Mouse (Mus musculus) liver, postnatal 0 days (tissue): ENCODE measurements at regions not wholly inside any gene's neighbourhood (a gene's known extent, or its start where the extent isn't known, plus 50 kb on each side); places are given as distances from the start of the nearest gene placed in this dataset.

Experiments used
- ATAC-seq: fragments of 200-750 bp; cut with Nextera tagmentation; 2 replicates; pipeline ENCODE4 v1.8.0; 2017; ENCODE audit warnings: mild to moderate bottlenecking, moderate library complexity
- DNase-seq: peaks from one replicate; pipeline ENCODE4 v3.0.0-alpha.2; 2016
- H3K27ac ChIP-seq: fragments of 300-500 bp; sonication (generic); 2 replicates; pipeline ENCODE4 v1.5.1; 2014; ENCODE audit warnings: antibody characterized with exemption, moderate library complexity, mild to moderate bottlenecking, low read depth
- H3K27me3 ChIP-seq: fragments of 300-500 bp; sonication (generic); 2 replicates; pipeline ENCODE4 v1.6.1; 2014; ENCODE audit warnings: low read length, control low read depth, mixed read lengths; ENCODE audit not compliant: insufficient read depth
- H3K36me3 ChIP-seq: fragments of 300-500 bp; sonication (generic); replicated peaks from 2 replicates; pipeline ENCODE4 v1.6.1; 2014; ENCODE audit warnings: mild to moderate bottlenecking, control low read depth, low read length, moderate library complexity, mixed read lengths; ENCODE audit not compliant: insufficient read depth
- H3K4me1 ChIP-seq: fragments of 300-500 bp; sonication (generic); 2 replicates; pipeline ENCODE4 v1.6.1; 2014; ENCODE audit warnings: antibody characterized with exemption, mild to moderate bottlenecking, control low read depth; ENCODE audit not compliant: insufficient read depth
- H3K4me2 ChIP-seq: fragments of 300-500 bp; sonication (generic); 2 replicates; pipeline ENCODE4 v1.6.1; 2014; ENCODE audit warnings: low read depth, mild to moderate bottlenecking, low read length, moderate library complexity, mixed read lengths
- H3K4me3 ChIP-seq: fragments of 300-500 bp; sonication (generic); 2 replicates; pipeline ENCODE4 v1.5.1; 2014; ENCODE audit warnings: low read depth, low read length
- H3K9ac ChIP-seq: fragments of 300-500 bp; sonication (generic); replicated peaks from 2 replicates; pipeline ENCODE4 v1.6.1; 2014; ENCODE audit warnings: mild to moderate bottlenecking, moderate library complexity
- H3K9me3 ChIP-seq: fragments of 300-500 bp; sonication (generic); 2 replicates; pipeline ENCODE4 v1.6.1; 2016; ENCODE audit warnings: mild to moderate bottlenecking, control low read depth, low read length, mixed read lengths
- CTCF ChIP-seq: sonication (generic); IDR thresholded peaks from 2 replicates; pipeline ENCODE4 v1.5.1; 2016; ENCODE audit warnings: antibody characterized with exemption, low read depth
- EP300 ChIP-seq: IDR thresholded peaks from 2 replicates; pipeline ENCODE4 v1.6.1; 2016; ENCODE audit warnings: antibody characterized with exemption, low read depth, mild to moderate bottlenecking
- WGBS: fragments of 180-500 bp; shearing (Covaris S2); extraction: QIAGEN DNeasy Blood & Tissue Kit; methylation state at CpG from one replicate; pipeline ENCODE4 v1.1.7; 2014; ENCODE audit not compliant: insufficient replicate concordance; 5-methylcytosine and 5-hydroxymethylcytosine counted together

- TF ChIP-seq EP300 (no peak), CTCF (no peak)
- Histone ChIP-seq H3K36me3 (no peaks in the 10 kb centered on the region), H3K27me3 (no peaks in the 10 kb centered on the region), H3K4me2 (no peak overlapping the region), H3K9me3 (no peaks in the 10 kb centered on the region), H3K4me3 (no peak overlapping the region), H3K9ac (no peak overlapping the region), H3K4me1 (no peaks in the 10 kb centered on the region), H3K27ac (no peak overlapping the region)
- DNase-seq, result no peak
- ATAC-seq, result no peak
- WGBS, result 84% methylated on average over 2 of the region's 2 CpGs
Measured at GRCm38 (mm10) chr2:17841546-17841945, 110.3 kb upstream of the Nebl start.

GRCm38 (mm10) chr2:17840941-17841498, 109.8 kb upstream of the Nebl start:
- Histone ChIP-seq H3K4me3 (no peak overlapping the region), H3K27me3 (no peaks in the 10 kb centered on the region), H3K9ac (no peak overlapping the region), H3K27ac (no peak overlapping the region), H3K9me3 (no peaks in the 10 kb centered on the region), H3K4me1 (no peaks in the 10 kb centered on the region), H3K36me3 (no peaks in the 10 kb centered on the region), H3K4me2 (no peak overlapping the region)
- ATAC-seq, result no peak
- WGBS, result 80% methylated on average over 4 of the region's 4 CpGs
- no peak for DNase-seq
- no peak for TF ChIP-seq CTCF
- no peak for TF ChIP-seq EP300

- TF ChIP-seq CTCF (no peak), EP300 (no peak)
- WGBS, result 67% methylated on average over 4 of the region's 4 CpGs
- no peak for ATAC-seq
- no peak overlapping the region for H3K9ac ChIP-seq
- no peaks in the 10 kb centered on the region for H3K4me1 ChIP-seq
- no peaks in the 10 kb centered on the region for H3K36me3 ChIP-seq
- H3K27ac ChIP-seq, result no peak overlapping the region
- no peak overlapping the region for H3K4me3 ChIP-seq
- H3K4me2 ChIP-seq, result no peak overlapping the region
- no peaks in the 10 kb centered on the region for H3K27me3 ChIP-seq
- DNase-seq, result no peak
- H3K9me3 ChIP-seq, result no peaks in the 10 kb centered on the region
Measured at GRCm38 (mm10) chr2:17839649-17840048, 108.4 kb upstream of the Nebl start.

GRCm38 (mm10) chr2:17838859-17839581, 107.8 kb upstream of the Nebl start:
- WGBS, result 85% methylated on average over 20 of the region's 20 CpGs
- Histone ChIP-seq H3K9me3 (no peaks in the 10 kb centered on the region), H3K36me3 (no peaks in the 10 kb centered on the region), H3K9ac (no peak overlapping the region), H3K4me1 (no peaks in the 10 kb centered on the region), H3K4me3 (no peak overlapping the region), H3K27me3 (no peaks in the 10 kb centered on the region), H3K4me2 (no peak overlapping the region), H3K27ac (no peak overlapping the region)
- DNase-seq (no peak), ATAC-seq (no peak)
- TF ChIP-seq EP300 (no peak), CTCF (no peak)

- H3K27me3 ChIP-seq, result no peaks in the 10 kb centered on the region
- no peak overlapping the region for H3K27ac ChIP-seq
- 89% methylated on average over 7 of the region's 7 CpGs for WGBS
- no peaks in the 10 kb centered on the region for H3K4me1 ChIP-seq
- no peaks in the 10 kb centered on the region for H3K36me3 ChIP-seq
- H3K9ac ChIP-seq, result no peak overlapping the region
- ATAC-seq, result no peak
- no peak overlapping the region for H3K4me2 ChIP-seq
- TF ChIP-seq EP300 (no peak), CTCF (no peak)
- no peaks in the 10 kb centered on the region for H3K9me3 ChIP-seq
- no peak overlapping the region for H3K4me3 ChIP-seq
- no peak for DNase-seq
Measured at GRCm38 (mm10) chr2:17838381-17838680, 107.1 kb upstream of the Nebl start.

GRCm38 (mm10) chr2:17837541-17838380, 106.5 kb upstream of the Nebl start:
- H3K4me2 ChIP-seq, result no peak overlapping the region
- DNase-seq (no peak), ATAC-seq (no peak)
- WGBS, result 83% methylated on average over 14 of the region's 14 CpGs
- H3K9ac ChIP-seq, result no peak overlapping the region
- no peak overlapping the region for H3K27ac ChIP-seq
- no peaks in the 10 kb centered on the region for H3K4me1 ChIP-seq
- H3K9me3 ChIP-seq, result no peaks in the 10 kb centered on the region
- no peaks in the 10 kb centered on the region for H3K27me3 ChIP-seq
- TF ChIP-seq EP300 (no peak), CTCF (no peak)
- no peaks in the 10 kb centered on the region for H3K36me3 ChIP-seq
- no peak overlapping the region for H3K4me3 ChIP-seq
